Mouse (Mus musculus): ENCODE measurements at regions not wholly inside any gene's neighbourhood (a gene's known extent, or its start where the extent isn't known, plus 50 kb on each side); places are given as distances from the start of the nearest gene placed in this dataset.

- TF ChIP-seq MAX (IDR thresholded peaks at IDR 0.05; ENCODE audit: low read length), result no peak
- TF ChIP-seq CTCF (IDR thresholded peaks at IDR 0.05 in 2 of 3, conservative IDR thresholded peaks at IDR 0.05 in 1 of 3; ENCODE audit: control insufficient read depth in 1 of 3, insufficient read depth in 1 of 3, low read depth in 2 of 3, low read length in 3 of 3, poor library complexity in 1 of 3, severe bottlenecking in 1 of 3), result peak in 2 of 3 experiments; percentile 44 to 50; a peak in 4 of 6 replicates
- no peak for TF ChIP-seq SIN3A (IDR thresholded peaks at IDR 0.05; ENCODE audit: low read length)
- TF ChIP-seq E2F4 (IDR thresholded peaks at IDR 0.05; ENCODE audit: borderline replicate concordance, low read depth, low read length), result no peak
- no peak for TF ChIP-seq POLR2A (IDR thresholded peaks at IDR 0.05; ENCODE audit: control insufficient read depth in 1 of 2, insufficient read depth in 1 of 2, low read depth in 1 of 2, low read length in 2 of 2, poor library complexity in 1 of 2)
- TF ChIP-seq EP300 (IDR thresholded peaks at IDR 0.05; ENCODE audit: low read depth in 1 of 2, low read length in 2 of 2), result no peak
- TF ChIP-seq ZC3H11A (IDR thresholded peaks at IDR 0.05; ENCODE audit: low read depth, low read length), result no peak
- TF ChIP-seq RCOR1 (IDR thresholded peaks at IDR 0.05; ENCODE audit: low read depth, low read length), result no peak
- TF ChIP-seq MYC (IDR thresholded peaks at IDR 0.05; ENCODE audit: low read depth, low read length), result no peak
- TF ChIP-seq HCFC1 (IDR thresholded peaks at IDR 0.05; ENCODE audit: low read depth, low read length), result no peak
- no peak for TF ChIP-seq USF2 (IDR thresholded peaks at IDR 0.05; ENCODE audit: borderline replicate concordance in 1 of 2, insufficient read depth in 1 of 2, low read depth in 1 of 2, low read length in 2 of 2)
- no peak for TF ChIP-seq TAL1 (IDR thresholded peaks at IDR 0.05; ENCODE audit: low read length)
- no peak for TF ChIP-seq JUND (IDR thresholded peaks at IDR 0.05; ENCODE audit: low read depth, low read length)
- no peak for TF ChIP-seq TBP (IDR thresholded peaks at IDR 0.05; ENCODE audit: low read depth, low read length)
Measured at GRCm38 (mm10) chr5:50752766-50753165, 694.0 kb upstream of the Adgra3 start.
